Mouse (Mus musculus): ENCODE measurements around the gene Dnajb12.

DNA sequence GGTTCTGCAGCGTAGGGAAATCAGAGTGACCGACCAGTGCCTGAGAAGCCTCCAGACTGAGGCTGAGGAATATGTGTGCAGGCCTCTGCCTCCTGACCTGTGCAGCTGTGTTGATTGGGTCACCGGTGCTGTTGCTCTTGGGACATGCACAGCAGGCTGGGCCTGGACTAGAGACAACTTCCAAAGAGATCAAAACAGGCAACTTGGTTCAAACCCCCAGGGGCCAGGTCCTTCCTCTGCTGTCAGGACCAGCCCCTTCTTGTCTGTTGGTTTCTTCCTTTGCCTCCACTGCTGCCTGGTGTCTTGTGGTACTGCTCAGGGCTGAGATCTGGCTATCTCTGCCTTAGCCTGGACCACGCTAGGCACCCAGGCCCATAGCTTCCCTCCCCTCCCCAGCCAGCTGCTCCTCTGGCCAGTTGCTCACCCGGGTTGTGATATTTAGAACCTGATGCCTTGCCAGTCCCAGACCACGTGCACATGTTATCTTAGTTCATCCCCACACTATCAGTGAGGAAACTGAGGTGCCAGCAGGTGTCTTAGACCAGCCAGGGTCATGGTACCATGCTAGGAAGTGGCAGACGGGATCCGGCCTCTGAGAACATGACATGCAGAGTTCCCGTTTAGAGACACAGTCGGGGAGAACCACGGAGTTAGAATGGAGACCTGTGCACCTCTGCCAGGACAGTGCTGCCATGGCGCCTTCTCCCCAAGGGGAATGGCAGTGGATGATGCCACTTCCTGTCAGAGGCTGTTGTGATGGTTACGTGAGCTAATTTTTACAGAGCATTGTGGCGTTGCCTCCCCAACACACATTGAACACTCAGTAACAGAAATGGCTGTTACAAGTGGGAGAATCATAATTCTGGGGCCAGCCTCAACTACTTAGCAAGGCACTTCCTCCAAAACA, 6.1 kb downstream of the Dnajb12 start:
- TF ChIP-seq CTCF (IDR thresholded peaks at IDR 0.05; ENCODE audit: low read depth) (no peak), EP300 (IDR thresholded peaks at IDR 0.05; ENCODE audit: low read depth) (no peak)

Measured in liver, embryonic 14.5 days (tissue).